Mouse (Mus musculus): Measurements from ENCODE around the gene Smad3. TPM values are rescaled to one million over a fixed set of nuclear protein-coding genes. Genes with fewer than 3 reads are reported as not detected.
A peak's percentile ranks its signal among the peaks of the same experiment; 100 is the strongest.

Gene Smad3
- polyA plus RNA-seq, 1 experiment from 2014 or later, result 34.8 TPM

- no peak overlapping the region for H3K27ac ChIP-seq
- H3K4me3 ChIP-seq, result no peak overlapping the region
- ATAC-seq (ENCODE audit: low FRiP score, low read depth), result no peak
- no peak overlapping the region for H3K9ac ChIP-seq
- H3K36me3 ChIP-seq, result peaks cover 4% of the 10 kb centered on the region; the same call in 1 of the 2 replicates
- H3K4me1 ChIP-seq, result peaks cover 84% of the 10 kb centered on the region
- H3K9me3 ChIP-seq, result no peaks in the 10 kb centered on the region
- 0 out of 2 replicates have a peak overlapping the region, but pooled peaks have one; percentile 95 for H3K4me2 ChIP-seq (replicated peaks)
- no peaks in the 10 kb centered on the region for H3K27me3 ChIP-seq
- WGBS, result 66% methylated on average over 7 of the region's 7 CpGs
These were observed 5.2 kb downstream of the Smad3 start for GRCm38 (mm10) chr9:63752576-63752975.

GRCm38 (mm10) chr9:63751325-63751724 is 6.5 kb downstream of the Smad3 start:
- WGBS, result 56% methylated on average over 4 of the region's 4 CpGs
- Histone ChIP-seq H3K27me3 (no peaks in the 10 kb centered on the region), H3K36me3 (peaks cover 4% of the 10 kb centered on the region; the same call in 1 of the 2 replicates), H3K27ac (no peak overlapping the region), H3K9me3 (no peaks in the 10 kb centered on the region), H3K9ac (no peak overlapping the region), H3K4me3 (no peak overlapping the region), H3K4me2 (replicated peaks) (no peak overlapping the region), H3K4me1 (peaks cover 94% of the 10 kb centered on the region)
- no peak for ATAC-seq (ENCODE audit: low FRiP score, low read depth)

- Histone ChIP-seq H3K4me1 (peaks cover 94% of the 10 kb centered on the region), H3K27me3 (no peaks in the 10 kb centered on the region), H3K9me3 (no peaks in the 10 kb centered on the region), H3K27ac (peak overlapping the region; percentile 15; the same call in 1 of the 2 replicates), H3K4me2 (replicated peaks) (no peak overlapping the region), H3K36me3 (peaks cover 4% of the 10 kb centered on the region; the same call in 1 of the 2 replicates), H3K9ac (peak overlapping the region; percentile 5; the same call in 1 of the 2 replicates), H3K4me3 (no peak overlapping the region)
- ATAC-seq (ENCODE audit: low FRiP score, low read depth), result no peak
- 48% methylated on average over 10 of the region's 10 CpGs for WGBS
These were observed 7.3 kb downstream of the Smad3 start for GRCm38 (mm10) chr9:63750360-63750974.

DNA sequence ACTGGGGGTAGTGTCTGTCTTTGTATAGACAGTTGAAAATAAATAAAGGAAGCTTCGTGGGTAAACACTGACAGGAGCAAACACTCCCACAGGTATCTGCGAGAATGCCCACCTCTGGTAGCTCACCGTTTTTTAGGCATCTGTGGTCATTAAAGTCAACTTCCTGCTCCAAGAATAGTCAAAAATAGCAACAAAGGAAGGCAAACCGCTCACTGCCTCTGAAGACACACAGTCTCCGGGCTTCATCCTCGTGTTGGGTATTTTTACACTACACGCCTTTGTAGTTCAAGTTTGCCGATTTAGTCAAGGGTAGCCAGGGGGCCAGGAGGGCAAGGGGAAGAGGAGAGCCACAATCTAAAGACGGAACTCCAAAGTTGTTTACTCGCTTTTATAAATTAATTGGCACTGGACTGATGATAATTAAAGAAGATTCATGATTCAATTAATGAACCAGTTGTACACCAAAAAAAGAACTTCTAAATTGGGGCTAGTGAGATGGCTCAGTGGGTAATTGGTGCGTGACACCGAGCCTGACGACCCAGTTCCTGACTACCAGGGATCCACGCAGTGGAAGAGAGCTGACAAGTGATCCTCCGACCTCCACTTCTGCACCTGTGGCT is 8.4 kb downstream of the Smad3 start:
- Histone ChIP-seq H3K4me2 (replicated peaks) (peak overlapping the region; percentile 21; the same call in 1 of the 2 replicates), H3K9me3 (no peaks in the 10 kb centered on the region), H3K4me1 (peaks cover 91% of the 10 kb centered on the region), H3K4me3 (no peak overlapping the region), H3K27me3 (no peaks in the 10 kb centered on the region), H3K27ac (no peak overlapping the region), H3K36me3 (peaks cover 4% of the 10 kb centered on the region; the same call in 1 of the 2 replicates), H3K9ac (peak overlapping the region; percentile 45; the same call in 1 of the 2 replicates)
- WGBS, result 43% methylated on average over 15 of the region's 15 CpGs
- no peak for ATAC-seq (ENCODE audit: low FRiP score, low read depth)

- no peak overlapping the region for H3K9ac ChIP-seq
- H3K4me1 ChIP-seq, result peaks cover 88% of the 10 kb centered on the region
- H3K4me3 ChIP-seq, result no peak overlapping the region
- no peak for ATAC-seq (ENCODE audit: low FRiP score, low read depth)
- H3K4me2 ChIP-seq (replicated peaks), result no peak overlapping the region
- peaks cover 4% of the 10 kb centered on the region for H3K36me3 ChIP-seq
- H3K9me3 ChIP-seq, result no peaks in the 10 kb centered on the region
- no peak overlapping the region for H3K27ac ChIP-seq
- no peaks in the 10 kb centered on the region for H3K27me3 ChIP-seq
- WGBS, result 84% methylated on average over 9 of the region's 9 CpGs
These were observed 10.0 kb downstream of the Smad3 start for GRCm38 (mm10) chr9:63747645-63748295.

DNA sequence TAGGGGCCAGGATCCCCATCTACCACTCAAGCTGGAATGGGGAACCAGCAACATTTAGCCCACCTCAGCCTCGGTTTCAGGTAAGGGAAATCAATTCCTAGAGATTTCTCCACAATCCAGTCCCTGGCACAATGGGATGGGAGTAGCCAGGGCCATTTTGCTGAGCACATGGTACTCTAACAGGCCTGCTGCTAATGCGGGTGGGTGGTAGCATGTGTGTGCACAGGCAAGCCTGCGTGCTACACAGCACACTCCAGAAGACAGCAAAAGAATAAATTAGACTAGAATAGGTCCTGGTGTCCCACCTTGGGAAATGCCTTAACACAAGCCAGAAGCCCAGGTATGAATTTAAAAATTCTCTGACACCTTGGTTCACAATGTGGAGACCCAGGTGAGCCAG is 10.8 kb downstream of the Smad3 start:
- H3K4me2 ChIP-seq (replicated peaks), result no peak overlapping the region
- ATAC-seq (ENCODE audit: low FRiP score, low read depth), result no peak
- 84% methylated on average over 3 of the region's 3 CpGs for WGBS
- peaks cover 88% of the 10 kb centered on the region for H3K4me1 ChIP-seq
- H3K27me3 ChIP-seq, result no peaks in the 10 kb centered on the region
- H3K9me3 ChIP-seq, result no peaks in the 10 kb centered on the region
- H3K4me3 ChIP-seq, result no peak overlapping the region
- peaks cover 4% of the 10 kb centered on the region for H3K36me3 ChIP-seq
- no peak overlapping the region for H3K27ac ChIP-seq
- H3K9ac ChIP-seq, result no peak overlapping the region

DNA sequence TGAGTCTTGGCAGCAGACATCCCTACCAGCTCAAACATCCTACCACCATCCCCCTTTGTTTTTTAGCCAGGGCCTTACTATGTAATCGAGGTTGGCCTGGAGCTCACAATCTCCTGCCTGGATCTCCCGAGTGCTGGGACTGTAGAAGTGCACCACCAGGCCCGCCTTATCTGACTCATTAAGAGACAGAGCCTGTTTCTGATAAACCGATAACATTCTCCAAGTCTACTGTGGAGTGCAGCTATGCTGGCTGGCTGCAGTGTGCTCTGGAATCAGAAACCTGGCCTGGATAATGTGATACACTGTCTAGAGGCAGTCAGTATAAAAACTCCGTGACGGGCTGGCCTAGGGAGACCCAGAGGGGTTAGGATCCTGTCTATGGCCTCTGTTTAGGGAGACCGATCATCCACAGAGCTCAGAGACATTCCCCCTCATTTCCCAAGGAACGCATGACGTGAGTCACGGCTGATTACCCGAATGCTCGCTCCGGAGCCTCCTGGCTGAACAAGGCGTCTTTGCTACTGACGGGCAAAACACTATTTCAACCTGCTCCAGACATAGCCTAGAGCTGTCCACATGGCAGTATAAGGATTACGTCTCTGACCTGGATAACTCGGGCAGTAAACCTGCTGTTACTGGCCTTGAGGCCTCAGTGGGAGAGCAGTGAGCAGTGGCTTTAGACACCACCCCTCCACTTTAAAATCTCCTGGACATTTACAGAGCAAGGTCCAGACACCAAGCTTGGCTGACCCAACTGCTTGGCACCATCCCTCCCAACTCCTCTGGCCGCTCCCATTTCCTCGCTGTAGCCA is 11.8 kb downstream of the Smad3 start:
- Histone ChIP-seq H3K4me2 (replicated peaks) (peak overlapping the region; percentile 17; the same call in 1 of the 2 replicates), H3K4me3 (no peak overlapping the region), H3K9ac (peak overlapping the region; percentile 48; the same call in 1 of the 2 replicates), H3K9me3 (no peaks in the 10 kb centered on the region), H3K27me3 (no peaks in the 10 kb centered on the region), H3K27ac (peak overlapping the region; percentile 16; the same call in 1 of the 2 replicates), H3K36me3 (no peaks in the 10 kb centered on the region; the same call in 1 of the 2 replicates), H3K4me1 (peaks cover 90% of the 10 kb centered on the region)
- WGBS, result 40% methylated on average over 19 of the region's 19 CpGs
- ATAC-seq (ENCODE audit: low FRiP score, low read depth), result peak; percentile 58; the same call in 1 of the 2 replicates

DNA sequence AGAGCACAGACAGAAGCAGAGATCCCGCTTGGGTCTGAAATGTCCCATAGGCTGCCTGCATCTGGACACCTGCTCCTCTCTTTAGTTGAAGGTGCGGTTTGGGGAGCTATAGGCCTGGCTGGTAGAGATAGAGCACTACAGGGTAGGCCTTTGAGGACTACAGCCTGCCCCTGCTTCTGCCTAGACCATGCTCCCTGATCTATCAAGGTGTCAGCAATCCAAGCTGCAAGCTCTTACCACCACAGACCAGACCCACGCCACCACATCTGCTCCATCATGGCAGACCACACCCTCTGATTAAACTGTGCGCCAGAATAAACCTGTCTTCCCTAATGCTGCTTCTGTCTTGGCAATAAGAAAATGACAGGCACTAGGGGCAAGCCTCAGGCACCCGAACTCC is 13.2 kb downstream of the Smad3 start:
- no peak for ATAC-seq (ENCODE audit: low FRiP score, low read depth)
- Histone ChIP-seq H3K27me3 (no peaks in the 10 kb centered on the region), H3K9ac (no peak overlapping the region), H3K4me2 (replicated peaks) (no peak overlapping the region), H3K4me3 (no peak overlapping the region), H3K36me3 (peaks cover 6% of the 10 kb centered on the region), H3K4me1 (peaks cover 90% of the 10 kb centered on the region), H3K27ac (no peak overlapping the region), H3K9me3 (no peaks in the 10 kb centered on the region)
- 85% methylated on average over 5 of the region's 5 CpGs for WGBS

- no peak overlapping the region for H3K27ac ChIP-seq
- no peak overlapping the region for H3K9ac ChIP-seq
- no peaks in the 10 kb centered on the region for H3K9me3 ChIP-seq
- ATAC-seq (ENCODE audit: low FRiP score, low read depth), result no peak
- no peak overlapping the region for H3K4me3 ChIP-seq
- no peaks in the 10 kb centered on the region for H3K27me3 ChIP-seq
- H3K4me1 ChIP-seq, result peaks cover 90% of the 10 kb centered on the region
- WGBS, result 91% methylated on average over 11 of the region's 11 CpGs
- no peak overlapping the region for H3K4me2 ChIP-seq (replicated peaks)
- peaks cover 14% of the 10 kb centered on the region for H3K36me3 ChIP-seq
These were observed 14.0 kb downstream of the Smad3 start for GRCm38 (mm10) chr9:63743775-63744174.

GRCm38 (mm10) chr9:63742887-63743660 is 14.7 kb downstream of the Smad3 start:
- peaks cover 92% of the 10 kb centered on the region for H3K4me1 ChIP-seq
- H3K9ac ChIP-seq, result no peak overlapping the region
- no peaks in the 10 kb centered on the region for H3K9me3 ChIP-seq
- no peak overlapping the region for H3K4me3 ChIP-seq
- 63% methylated on average over 13 of the region's 13 CpGs for WGBS
- no peaks in the 10 kb centered on the region for H3K27me3 ChIP-seq
- H3K27ac ChIP-seq, result no peak overlapping the region
- peaks cover 17% of the 10 kb centered on the region for H3K36me3 ChIP-seq
- no peak for ATAC-seq (ENCODE audit: low FRiP score, low read depth)
- H3K4me2 ChIP-seq (replicated peaks), result no peak overlapping the region

GRCm38 (mm10) chr9:63742318-63742717 is 15.5 kb downstream of the Smad3 start:
- Histone ChIP-seq H3K9ac (no peak overlapping the region), H3K4me3 (no peak overlapping the region), H3K36me3 (peaks cover 17% of the 10 kb centered on the region), H3K27me3 (no peaks in the 10 kb centered on the region), H3K9me3 (no peaks in the 10 kb centered on the region), H3K4me1 (peaks cover 92% of the 10 kb centered on the region), H3K4me2 (replicated peaks) (no peak overlapping the region), H3K27ac (no peak overlapping the region)
- 33% methylated on average over 3 of the region's 3 CpGs for WGBS
- no peak for ATAC-seq (ENCODE audit: low FRiP score, low read depth)
